Mouse (Mus musculus): ENCODE measurements around the gene Pdcd1lg2. TPM values are rescaled to one million over a fixed set of nuclear protein-coding genes. Genes with fewer than 3 reads are reported as not detected.

Gene Pdcd1lg2
- polyA plus RNA-seq, 1 experiment from 2014 or later: not detected

GRCm38 (mm10) chr19:29391279-29391678, 19.4 kb upstream of the Pdcd1lg2 start:
- H3K36me3 ChIP-seq (ENCODE audit: control insufficient read depth, insufficient read depth, low read length): no peaks in the 10 kb centered on the region
- no peaks in the 10 kb centered on the region for H3K27me3 ChIP-seq (ENCODE audit: control insufficient read depth, insufficient read depth, low read length)
- no peak overlapping the region for H3K27ac ChIP-seq (replicated peaks; ENCODE audit: low read depth, low read length)
- H3K4me1 ChIP-seq (ENCODE audit: control insufficient read depth, insufficient read depth, low read length): no peaks in the 10 kb centered on the region
- no peak for ATAC-seq (ENCODE audit: insufficient number of reproducible peaks, low FRiP score, low TSS enrichment, low read depth)
- H3K4me2 ChIP-seq (ENCODE audit: low read depth, severe bottlenecking): no peak overlapping the region
- no peaks in the 10 kb centered on the region for H3K9me3 ChIP-seq (ENCODE audit: control insufficient read depth, low read length)
- 72% methylated on average over 4 of the region's 4 CpGs for WGBS
- no peak overlapping the region for H3K9ac ChIP-seq (ENCODE audit: low read length)
- no peak overlapping the region for H3K4me3 ChIP-seq (ENCODE audit: low read depth, low read length)
- no peak for DNase-seq (ENCODE audit: low spot score)

DNA sequence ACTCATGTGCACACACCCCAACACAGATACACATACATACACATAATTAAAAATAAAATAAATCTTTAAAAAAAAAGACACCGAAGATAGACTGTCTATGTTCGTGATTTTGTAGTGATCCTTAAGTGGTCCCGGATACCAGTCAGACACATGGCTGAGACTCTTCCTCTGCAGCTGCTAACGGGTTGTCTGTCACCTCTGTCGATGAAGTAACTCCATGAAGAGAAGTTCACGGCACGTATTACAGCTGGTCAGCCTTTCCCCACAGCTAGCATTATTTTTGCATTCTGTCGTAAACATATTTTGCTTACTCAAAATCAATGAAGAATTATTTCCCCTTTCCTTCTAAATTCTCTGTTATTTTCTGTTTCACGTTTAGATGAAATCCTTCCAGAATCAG, 17.4 kb upstream of the Pdcd1lg2 start:
- Histone ChIP-seq H3K36me3 (ENCODE audit: control insufficient read depth, insufficient read depth, low read length) (no peaks in the 10 kb centered on the region), H3K4me1 (ENCODE audit: control insufficient read depth, insufficient read depth, low read length) (no peaks in the 10 kb centered on the region), H3K27ac (replicated peaks; ENCODE audit: low read depth, low read length) (no peak overlapping the region), H3K9me3 (ENCODE audit: control insufficient read depth, low read length) (no peaks in the 10 kb centered on the region), H3K27me3 (ENCODE audit: control insufficient read depth, insufficient read depth, low read length) (no peaks in the 10 kb centered on the region), H3K4me2 (ENCODE audit: low read depth, severe bottlenecking) (no peak overlapping the region), H3K4me3 (ENCODE audit: low read depth, low read length) (no peak overlapping the region), H3K9ac (ENCODE audit: low read length) (no peak overlapping the region)
- WGBS: 91% methylated on average over 9 of the region's 9 CpGs
- ATAC-seq (ENCODE audit: insufficient number of reproducible peaks, low FRiP score, low TSS enrichment, low read depth) (no peak), DNase-seq (ENCODE audit: low spot score) (no peak)

GRCm38 (mm10) chr19:29394721-29395120, 16.0 kb upstream of the Pdcd1lg2 start:
- Histone ChIP-seq H3K27me3 (ENCODE audit: control insufficient read depth, insufficient read depth, low read length) (no peaks in the 10 kb centered on the region), H3K9ac (ENCODE audit: low read length) (no peak overlapping the region), H3K36me3 (ENCODE audit: control insufficient read depth, insufficient read depth, low read length) (no peaks in the 10 kb centered on the region), H3K4me1 (ENCODE audit: control insufficient read depth, insufficient read depth, low read length) (no peaks in the 10 kb centered on the region), H3K27ac (replicated peaks; ENCODE audit: low read depth, low read length) (no peak overlapping the region), H3K4me2 (ENCODE audit: low read depth, severe bottlenecking) (no peak overlapping the region), H3K9me3 (ENCODE audit: control insufficient read depth, low read length) (no peaks in the 10 kb centered on the region), H3K4me3 (ENCODE audit: low read depth, low read length) (no peak overlapping the region)
- ATAC-seq (ENCODE audit: insufficient number of reproducible peaks, low FRiP score, low TSS enrichment, low read depth) (no peak), DNase-seq (ENCODE audit: low spot score) (no peak)
- WGBS: 91% methylated on average over 2 of the region's 2 CpGs

- Histone ChIP-seq H3K27me3 (ENCODE audit: control insufficient read depth, insufficient read depth, low read length) (no peaks in the 10 kb centered on the region), H3K36me3 (ENCODE audit: control insufficient read depth, insufficient read depth, low read length) (no peaks in the 10 kb centered on the region), H3K4me2 (ENCODE audit: low read depth, severe bottlenecking) (no peak overlapping the region), H3K27ac (replicated peaks; ENCODE audit: low read depth, low read length) (no peak overlapping the region), H3K4me1 (ENCODE audit: control insufficient read depth, insufficient read depth, low read length) (no peaks in the 10 kb centered on the region), H3K4me3 (ENCODE audit: low read depth, low read length) (no peak overlapping the region), H3K9ac (ENCODE audit: low read length) (no peak overlapping the region), H3K9me3 (ENCODE audit: control insufficient read depth, low read length) (no peaks in the 10 kb centered on the region)
- ATAC-seq (ENCODE audit: insufficient number of reproducible peaks, low FRiP score, low TSS enrichment, low read depth) (no peak), DNase-seq (ENCODE audit: low spot score) (no peak)
- 83% methylated on average over 1 of the region's 1 CpGs for WGBS
Observed at GRCm38 (mm10) chr19:29396353-29396752, 14.4 kb upstream of the Pdcd1lg2 start.

- no peak for ATAC-seq (ENCODE audit: insufficient number of reproducible peaks, low FRiP score, low TSS enrichment, low read depth)
- Histone ChIP-seq H3K9me3 (ENCODE audit: control insufficient read depth, low read length) (no peaks in the 10 kb centered on the region), H3K4me3 (ENCODE audit: low read depth, low read length) (no peak overlapping the region), H3K27ac (replicated peaks; ENCODE audit: low read depth, low read length) (no peak overlapping the region), H3K9ac (ENCODE audit: low read length) (no peak overlapping the region), H3K4me1 (ENCODE audit: control insufficient read depth, insufficient read depth, low read length) (peaks cover 9% of the 10 kb centered on the region; the same call in 1 of the 2 replicates), H3K36me3 (ENCODE audit: control insufficient read depth, insufficient read depth, low read length) (no peaks in the 10 kb centered on the region), H3K4me2 (ENCODE audit: low read depth, severe bottlenecking) (no peak overlapping the region), H3K27me3 (ENCODE audit: control insufficient read depth, insufficient read depth, low read length) (no peaks in the 10 kb centered on the region)
- 89% methylated on average over 4 of the region's 4 CpGs for WGBS
- DNase-seq (ENCODE audit: low spot score): no peak
Observed at GRCm38 (mm10) chr19:29399786-29400185, 10.9 kb upstream of the Pdcd1lg2 start.

DNA sequence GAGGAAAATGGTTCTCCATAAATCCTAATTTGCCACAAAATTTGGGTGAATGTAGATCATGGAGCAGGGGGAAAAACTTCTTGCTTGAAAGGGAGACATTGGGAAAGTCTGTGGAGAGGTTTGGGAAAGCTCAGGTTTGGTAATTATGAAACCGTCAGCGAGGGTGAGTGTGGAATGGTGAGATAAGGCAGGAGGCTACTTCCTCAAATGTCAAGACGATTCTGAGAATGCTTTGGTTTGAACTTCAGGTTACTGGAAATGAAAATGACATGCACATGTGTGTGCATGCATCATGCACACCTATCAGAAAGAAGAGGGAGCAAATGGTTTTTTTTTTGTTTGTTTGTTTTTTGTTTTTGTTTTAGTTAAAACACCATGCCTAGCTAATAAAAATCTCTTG, 10.3 kb upstream of the Pdcd1lg2 start:
- Histone ChIP-seq H3K4me2 (ENCODE audit: low read depth, severe bottlenecking) (no peak overlapping the region), H3K27ac (replicated peaks; ENCODE audit: low read depth, low read length) (no peak overlapping the region), H3K4me3 (ENCODE audit: low read depth, low read length) (no peak overlapping the region), H3K4me1 (ENCODE audit: control insufficient read depth, insufficient read depth, low read length) (peaks cover 11% of the 10 kb centered on the region; the same call in 1 of the 2 replicates), H3K36me3 (ENCODE audit: control insufficient read depth, insufficient read depth, low read length) (no peaks in the 10 kb centered on the region), H3K9ac (ENCODE audit: low read length) (no peak overlapping the region), H3K9me3 (ENCODE audit: control insufficient read depth, low read length) (no peaks in the 10 kb centered on the region), H3K27me3 (ENCODE audit: control insufficient read depth, insufficient read depth, low read length) (no peaks in the 10 kb centered on the region)
- 87% methylated on average over 3 of the region's 3 CpGs for WGBS
- no peak for DNase-seq (ENCODE audit: low spot score)
- no peak for ATAC-seq (ENCODE audit: insufficient number of reproducible peaks, low FRiP score, low TSS enrichment, low read depth)

DNA sequence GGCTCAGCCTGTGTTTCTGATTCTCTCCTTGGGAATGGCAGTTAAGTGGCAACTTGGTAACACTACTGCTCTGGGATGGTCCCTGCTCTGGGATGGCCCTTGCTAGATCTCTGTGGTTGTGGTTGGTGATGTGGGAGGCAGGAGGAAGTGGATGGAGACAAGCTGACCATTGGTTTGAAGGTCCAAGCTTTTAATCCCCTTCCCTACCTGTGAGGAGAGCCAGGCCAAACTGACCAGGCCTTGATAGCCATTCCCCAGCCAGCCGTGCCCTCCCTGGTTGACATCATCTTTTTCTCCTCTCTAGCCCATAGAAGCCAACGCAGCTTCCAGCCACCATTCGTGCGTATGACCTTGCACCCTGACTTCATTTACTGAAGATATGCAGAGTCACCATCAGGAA, 8.1 kb upstream of the Pdcd1lg2 start:
- Histone ChIP-seq H3K9me3 (ENCODE audit: control insufficient read depth, low read length) (no peaks in the 10 kb centered on the region), H3K4me3 (ENCODE audit: low read depth, low read length) (no peak overlapping the region), H3K36me3 (ENCODE audit: control insufficient read depth, insufficient read depth, low read length) (no peaks in the 10 kb centered on the region), H3K9ac (ENCODE audit: low read length) (no peak overlapping the region), H3K4me2 (ENCODE audit: low read depth, severe bottlenecking) (no peak overlapping the region), H3K27me3 (ENCODE audit: control insufficient read depth, insufficient read depth, low read length) (no peaks in the 10 kb centered on the region), H3K27ac (replicated peaks; ENCODE audit: low read depth, low read length) (no peak overlapping the region), H3K4me1 (ENCODE audit: control insufficient read depth, insufficient read depth, low read length) (peaks cover 14% of the 10 kb centered on the region; the same call in 1 of the 2 replicates)
- DNase-seq (ENCODE audit: low spot score) (no peak), ATAC-seq (ENCODE audit: insufficient number of reproducible peaks, low FRiP score, low TSS enrichment, low read depth) (no peak)
- WGBS: 96% methylated on average over 4 of the region's 4 CpGs

GRCm38 (mm10) chr19:29403251-29403650, 7.5 kb upstream of the Pdcd1lg2 start:
- ATAC-seq (ENCODE audit: insufficient number of reproducible peaks, low FRiP score, low TSS enrichment, low read depth) (no peak), DNase-seq (ENCODE audit: low spot score) (no peak)
- Histone ChIP-seq H3K36me3 (ENCODE audit: control insufficient read depth, insufficient read depth, low read length) (no peaks in the 10 kb centered on the region), H3K9ac (ENCODE audit: low read length) (no peak overlapping the region), H3K4me2 (ENCODE audit: low read depth, severe bottlenecking) (no peak overlapping the region), H3K9me3 (ENCODE audit: control insufficient read depth, low read length) (no peaks in the 10 kb centered on the region), H3K27me3 (ENCODE audit: control insufficient read depth, insufficient read depth, low read length) (no peaks in the 10 kb centered on the region), H3K4me3 (ENCODE audit: low read depth, low read length) (no peak overlapping the region), H3K27ac (replicated peaks; ENCODE audit: low read depth, low read length) (no peak overlapping the region), H3K4me1 (ENCODE audit: control insufficient read depth, insufficient read depth, low read length) (peaks cover 14% of the 10 kb centered on the region; the same call in 1 of the 2 replicates)
- WGBS: 75% methylated on average over 4 of the region's 4 CpGs

- no peak overlapping the region for H3K4me3 ChIP-seq (ENCODE audit: low read depth, low read length)
- no peaks in the 10 kb centered on the region for H3K27me3 ChIP-seq (ENCODE audit: control insufficient read depth, insufficient read depth, low read length)
- no peak overlapping the region for H3K27ac ChIP-seq (replicated peaks; ENCODE audit: low read depth, low read length)
- H3K4me1 ChIP-seq (ENCODE audit: control insufficient read depth, insufficient read depth, low read length): peaks cover 14% of the 10 kb centered on the region; the same call in 1 of the 2 replicates
- DNase-seq (ENCODE audit: low spot score): no peak
- H3K9me3 ChIP-seq (ENCODE audit: control insufficient read depth, low read length): no peaks in the 10 kb centered on the region
- ATAC-seq (ENCODE audit: insufficient number of reproducible peaks, low FRiP score, low TSS enrichment, low read depth): no peak
- no peaks in the 10 kb centered on the region for H3K36me3 ChIP-seq (ENCODE audit: control insufficient read depth, insufficient read depth, low read length)
- no peak overlapping the region for H3K9ac ChIP-seq (ENCODE audit: low read length)
- WGBS: 45% methylated on average over 2 of the region's 2 CpGs
- H3K4me2 ChIP-seq (ENCODE audit: low read depth, severe bottlenecking): no peak overlapping the region
Observed at GRCm38 (mm10) chr19:29405388-29405787, 5.3 kb upstream of the Pdcd1lg2 start.
